ENCODE assay signal across 8 mouse cellular contexts in the genomic region with DNA sequence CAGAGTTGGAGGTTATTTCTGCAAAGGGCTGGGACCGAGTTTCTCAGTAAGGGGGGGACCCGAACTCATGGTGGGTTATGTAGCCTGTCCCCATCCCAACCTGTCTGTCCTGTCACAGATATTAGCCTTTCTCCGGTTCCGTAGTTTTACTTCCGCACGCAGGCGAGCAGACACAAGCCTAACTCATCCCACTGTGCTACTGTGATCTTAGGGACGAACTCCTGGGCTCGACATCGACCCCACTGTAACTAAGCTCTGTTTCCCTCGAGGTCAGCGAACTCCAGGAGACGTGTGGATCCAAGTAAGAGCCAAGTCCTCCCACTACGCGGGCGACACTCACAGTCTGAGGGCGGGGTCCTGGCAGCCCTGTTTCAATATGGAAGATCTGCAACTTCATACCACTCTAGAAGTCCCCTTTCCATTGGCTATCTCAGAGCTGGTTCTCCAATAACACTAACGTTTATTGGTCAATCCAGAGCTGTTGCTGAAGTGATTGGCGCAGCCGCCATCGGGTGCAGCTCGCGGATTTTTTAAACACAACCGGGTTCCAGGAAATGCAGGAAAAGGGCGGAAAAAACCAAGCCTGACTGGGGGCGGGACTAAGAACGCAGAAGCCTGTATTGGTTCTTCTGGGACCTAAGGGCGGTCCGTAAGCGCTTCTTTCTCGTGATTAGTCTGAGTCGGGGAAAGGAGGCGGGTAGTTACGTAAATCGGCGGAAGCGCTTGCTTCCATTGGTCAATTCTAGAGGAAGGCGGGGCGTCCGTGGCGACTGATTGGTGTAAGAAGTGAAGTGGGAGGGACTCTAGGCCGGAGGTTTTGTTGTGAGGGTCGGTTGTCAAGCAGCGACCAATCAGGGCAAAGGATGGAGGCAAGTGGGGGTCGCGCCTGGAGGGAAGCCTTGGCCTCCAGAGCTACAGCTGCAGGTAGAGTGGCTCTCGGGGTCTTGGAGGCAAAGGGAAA. TPM values are rescaled to one million over a fixed set of nuclear protein-coding genes. Genes with fewer than 3 reads are reported as not detected.
DNase-seq lines count a peak whose midpoint lies in the region; ATAC-seq and TF ChIP-seq lines count a peak whose summit lies in the region.

TSS of gene Katnb1 (plus strand) at position 806 of the 961 bp plus-strand sequence.

- peak; percentile 84 for TF ChIP-seq POLR2A in CH12.LX (IDR thresholded peaks at IDR 0.05; ENCODE audit: low read depth, low read length)

- WGBS in forebrain, embryonic 11.5 days: under 1% methylated on average over 47 of the region's 47 CpGs
- whole genome bisulfite sequencing in heart, embryonic 16.5 days: under 1% methylated on average over 47 of the region's 47 CpGs
- under 1% methylated on average over 47 of the region's 47 CpGs for WGBS in liver, embryonic 15.5 days (ENCODE audit: insufficient replicate concordance)
- under 1% methylated on average over 47 of the region's 47 CpGs for WGBS in neural tube, embryonic 12.5 days

- peaks cover 3 to 31% of the 10 kb centered on the region in 2 experiments for H3K36me3 ChIP-seq in CH12.LX (replicated peaks in 1 of 2; ENCODE audit: control insufficient read depth in 1 of 2, insufficient read depth in 1 of 2, low read length in 1 of 2)
- H3K36me3 ChIP-seq in forebrain, embryonic 11.5 days (ENCODE audit: control insufficient read depth, insufficient read depth, low read length): no peaks in the 10 kb centered on the region
- H3K36me3 ChIP-seq in heart, embryonic 16.5 days (ENCODE audit: control insufficient read depth, insufficient read depth): no peaks in the 10 kb centered on the region
- peaks cover 13% of the 10 kb centered on the region; the same call in 1 of the 2 replicates for H3K36me3 ChIP-seq in liver, embryonic 15.5 days (replicated peaks)
- peaks cover 22% of the 10 kb centered on the region for H3K36me3 ChIP-seq in neural tube, embryonic 12.5 days

- no peaks in the 10 kb centered on the region for H3K79me2 ChIP-seq in CH12.LX (replicated peaks; ENCODE audit: control insufficient read depth, extremely low read depth, insufficient read depth, poor library complexity, severe bottlenecking)

- TF ChIP-seq RAD21 in CH12.LX (IDR thresholded peaks at IDR 0.05; ENCODE audit: low read depth, low read length): no peak

- in situ Hi-C loops in CH12.LX (cut with MboI; ENCODE audit: low pct_ligation_motif_present, low pct_unique_long_range_greater_than_20kb, low sequenced_read_pairs): loop anchor here (25.0 kb wide), 1 partner anchor 132 kb away; the partner anchor contains the start of gene Kifc3

- H3K27ac ChIP-seq in CH12.LX (ENCODE audit: insufficient read depth, low read depth): peak within 1 kb of the TSS; percentile 53
- H3K27ac ChIP-seq in forebrain, embryonic 11.5 days (ENCODE audit: low read depth, low read length): peak within 1 kb of the TSS; percentile 37; the same call in 1 of the 2 replicates
- peak within 1 kb of the TSS; percentile 86 for H3K27ac ChIP-seq in heart, embryonic 16.5 days (ENCODE audit: low read length)
- H3K27ac ChIP-seq in liver, embryonic 15.5 days (replicated peaks): peak within 1 kb of the TSS; percentile 80
- H3K27ac ChIP-seq in neural tube, embryonic 12.5 days: 0 out of 2 replicates have a peak within 1 kb of the TSS, but pooled peaks have one; percentile 11

- DNase-seq in CH12.LX (ENCODE audit: extremely low read depth): peak; percentile 100
- peak; percentile 99 for DNase-seq in c-Kit-positive CD71-positive TER-119-negative erythroid progenitor cells, embryonic 14.5 days (ENCODE audit: low read depth)
- peak; percentile 97 for DNase-seq in forebrain, embryonic 11.5 days (ENCODE audit: low spot score)
- peak; percentile 97 to 100 for DNase-seq in kidney, postnatal 36 days
- peak; percentile 100 for DNase-seq in telencephalon, adult 2 months (ENCODE audit: low read depth, low spot score)

- TF ChIP-seq CTCF in CH12.LX (conservative IDR thresholded peaks at IDR 0.05 in 1 of 2, IDR thresholded peaks at IDR 0.05 in 1 of 2; ENCODE audit: low read depth in 2 of 2, low read length in 2 of 2): peak in 1 of 2 experiments; percentile 24; a peak in 1 of 4 replicates

- dilution Hi-C loops in CH12.LX (cut with MboI; ENCODE audit: extremely low pct_ligation_motif_present, extremely low pct_unique_long_range_greater_than_20kb, low sequenced_read_pairs): no loop called here

- H3K9ac ChIP-seq in CH12.LX (ENCODE audit: insufficient read depth, low read depth): peak within 1 kb of the TSS; percentile 67
- peak within 1 kb of the TSS; percentile 77 for H3K9ac ChIP-seq in forebrain, embryonic 11.5 days (ENCODE audit: low read length)
- peak within 1 kb of the TSS; percentile 90 for H3K9ac ChIP-seq in heart, embryonic 16.5 days (ENCODE audit: low read length)
- H3K9ac ChIP-seq in liver, embryonic 15.5 days: peak within 1 kb of the TSS; percentile 76
- H3K9ac ChIP-seq in neural tube, embryonic 12.5 days: peak within 1 kb of the TSS; percentile 80

- peaks cover 30% of the 10 kb centered on the region for H3K27me3 ChIP-seq in CH12.LX (replicated peaks)
- no peaks in the 10 kb centered on the region for H3K27me3 ChIP-seq in forebrain, embryonic 11.5 days (ENCODE audit: control insufficient read depth, insufficient read depth, low read length)
- H3K27me3 ChIP-seq in heart, embryonic 16.5 days (ENCODE audit: control insufficient read depth, insufficient read depth, low read length): no peaks in the 10 kb centered on the region
- no peaks in the 10 kb centered on the region for H3K27me3 ChIP-seq in liver, embryonic 15.5 days
- H3K27me3 ChIP-seq in neural tube, embryonic 12.5 days (replicated peaks): no peaks in the 10 kb centered on the region

- peak; percentile 97 for ATAC-seq in forebrain, embryonic 11.5 days (replicated peaks; ENCODE audit: low FRiP score)
- ATAC-seq in heart, embryonic 16.5 days (replicated peaks; ENCODE audit: extremely low read depth, insufficient read depth, low FRiP score): peak; percentile 96
- peak; percentile 94 for ATAC-seq in liver, embryonic 15.5 days (ENCODE audit: insufficient read depth)
- ATAC-seq in neural tube, embryonic 12.5 days (ENCODE audit: low FRiP score, low read depth): peak; percentile 98

- peaks cover 3 to 18% of the 10 kb centered on the region in 2 experiments for H3K4me1 ChIP-seq in CH12.LX (ENCODE audit: control insufficient read depth in 1 of 2, insufficient read depth in 2 of 2)
- H3K4me1 ChIP-seq in forebrain, embryonic 11.5 days (replicated peaks; ENCODE audit: control insufficient read depth, insufficient read depth, low read length): no peaks in the 10 kb centered on the region; the same call in 1 of the 2 replicates
- H3K4me1 ChIP-seq in heart, embryonic 16.5 days (ENCODE audit: control insufficient read depth, insufficient read depth, low read length): peaks cover 11% of the 10 kb centered on the region
- peaks cover 45% of the 10 kb centered on the region for H3K4me1 ChIP-seq in liver, embryonic 15.5 days (replicated peaks)
- peaks cover 11% of the 10 kb centered on the region for H3K4me1 ChIP-seq in neural tube, embryonic 12.5 days

- H3K4me3 ChIP-seq in CH12.LX (replicated peaks in 1 of 3; ENCODE audit: low read depth in 2 of 3, low read length in 2 of 3, poor library complexity in 1 of 3): peak within 1 kb of the TSS; percentile 90 to 92 (median 91)
- peak within 1 kb of the TSS; percentile 78 for H3K4me3 ChIP-seq in forebrain, embryonic 11.5 days (ENCODE audit: low read depth, low read length)
- H3K4me3 ChIP-seq in heart, embryonic 16.5 days (ENCODE audit: low read length): peak within 1 kb of the TSS; percentile 82
- H3K4me3 ChIP-seq in liver, embryonic 15.5 days (replicated peaks): peak within 1 kb of the TSS; percentile 85
- H3K4me3 ChIP-seq in neural tube, embryonic 12.5 days: peak within 1 kb of the TSS; percentile 73

- H3K9me3 ChIP-seq in CH12.LX (replicated peaks; ENCODE audit: low read length): no peaks in the 10 kb centered on the region
- no peaks in the 10 kb centered on the region for H3K9me3 ChIP-seq in forebrain, embryonic 11.5 days (ENCODE audit: control insufficient read depth, low read length)
- no peaks in the 10 kb centered on the region for H3K9me3 ChIP-seq in heart, embryonic 16.5 days (replicated peaks; ENCODE audit: control insufficient read depth, low read length)
- H3K9me3 ChIP-seq in liver, embryonic 15.5 days (replicated peaks): no peaks in the 10 kb centered on the region
- no peaks in the 10 kb centered on the region for H3K9me3 ChIP-seq in neural tube, embryonic 12.5 days

- H3K4me2 ChIP-seq in CH12.LX (ENCODE audit: insufficient read depth, low read depth, poor library complexity, severe bottlenecking): peak within 1 kb of the TSS; percentile 98
- peak within 1 kb of the TSS; percentile 84 for H3K4me2 ChIP-seq in forebrain, embryonic 11.5 days (ENCODE audit: low read depth, low read length, severe bottlenecking)
- H3K4me2 ChIP-seq in heart, embryonic 16.5 days (ENCODE audit: low read depth, low read length): peak within 1 kb of the TSS; percentile 92
- H3K4me2 ChIP-seq in liver, embryonic 15.5 days: peak within 1 kb of the TSS; percentile 92
- peak within 1 kb of the TSS; percentile 91 for H3K4me2 ChIP-seq in neural tube, embryonic 12.5 days (replicated peaks)

- TF ChIP-seq EP300 in CH12.LX (IDR thresholded peaks at IDR 0.05; ENCODE audit: low read length): no peak

TF ChIP-seq in CH12.LX, 34 proteins besides CTCF, POLR2A, EP300 and RAD21 (continues in another document):
- TF ChIP-seq ZNF384 (IDR thresholded peaks at IDR 0.05; ENCODE audit: low read depth, low read length) (no peak; the same call in 1 of the 2 replicates), MXI1 (IDR thresholded peaks at IDR 0.05; ENCODE audit: low read depth, low read length) (peak; percentile 21; the same call in 1 of the 2 replicates), RCOR1 (conservative IDR thresholded peaks at IDR 0.05; ENCODE audit: low read depth, low read length) (no peak), BHLHE40 (IDR thresholded peaks at IDR 0.05; ENCODE audit: low read depth, low read length) (no peak), MEF2A (IDR thresholded peaks at IDR 0.05; ENCODE audit: borderline replicate concordance, low read depth, low read length) (peak; percentile 38; the same call in 1 of the 2 replicates), NELFE (IDR thresholded peaks at IDR 0.05; ENCODE audit: low read depth, low read length) (peak; percentile 79), NRF1 (IDR thresholded peaks at IDR 0.05; ENCODE audit: low read depth, low read length) (peak; percentile 79), CHD2 (IDR thresholded peaks at IDR 0.05; ENCODE audit: low read length) (peak; percentile 99), ZMIZ1 (IDR thresholded peaks at IDR 0.05; ENCODE audit: low read depth, low read length) (no peak; the same call in 1 of the 2 replicates), PAX5 (IDR thresholded peaks at IDR 0.05; ENCODE audit: low read length) (no peak)

RNA-seq across cellular contexts. Expression of gene Katnb1, which starts in this region (rescaled TPM):
- 17.3 and 19.8 TPM in 2 replicates for total RNA-seq in CH12.LX (2012; rRNA removed)
- 8.9 and 9.8 TPM in 2 replicates for total RNA-seq in CH12.LX (2014; rRNA removed)
- polyA plus RNA-seq in CH12.LX (2012; ENCODE audit: insufficient read length, low read depth): 13.1 and 14.1 TPM in 2 replicates
- polyA plus RNA-seq in forebrain, embryonic 11.5 days (2014; fragmentation: Nextera tagmentation; extraction: Ambion mirVana): 37.3 and 37.5 TPM in 2 replicates
- polyA plus RNA-seq in heart, embryonic 16.5 days (2015; fragmentation: Nextera tagmentation; extraction: Ambion mirVana): 17.1 and 19.1 TPM in 2 replicates
- 9.6 and 12.0 TPM in 2 replicates for polyA plus RNA-seq in liver, embryonic 15.5 days (2015; fragmentation: Nextera tagmentation; extraction: Ambion mirVana)
- polyA plus RNA-seq in neural tube, embryonic 12.5 days (2016; fragmentation: Nextera tagmentation; extraction: Ambion mirVana): 32.0 and 38.7 TPM in 2 replicates

Comparison
In these comparisons a context has a peak if more than half of its experiments do, and no peak if none do; other contexts are left out.
1. Peak in every context shown above with its lines: DNase-seq, ATAC-seq, H3K4me3 ChIP-seq and H3K27ac ChIP-seq.
2. H3K27ac ChIP-seq: peak in every context shown above with its lines; median percentile 86 in heart, embryonic 16.5 days; 80 in liver, embryonic 15.5 days; 53 in CH12.LX; 37 in forebrain, embryonic 11.5 days; 11 in neural tube, embryonic 12.5 days.